Mouse (Mus musculus) intestine, embryonic 14.5 days (tissue): ENCODE data around the gene Mrnip. TPM values are rescaled to one million over a fixed set of nuclear protein-coding genes. Genes with fewer than 3 reads are reported as not detected.

Source experiments
- ATAC-seq: fragments of 200-750 bp; cut with Nextera tagmentation; replicated peaks from 2 replicates; pipeline ENCODE4 v1.8.0; 2017; ENCODE audit warnings: low read depth, moderate number of reproducible peaks, moderate TSS enrichment, moderate library complexity; ENCODE audit not compliant: low FRiP score, low TSS enrichment
- DNase-seq: peaks from one replicate; pipeline ENCODE4 v3.0.0-alpha.2; 2018; ENCODE audit warnings: low spot score
- H3K27ac ChIP-seq: fragments of 300-500 bp; sonication (generic); 2 replicates; pipeline ENCODE4 v1.5.1; 2014; ENCODE audit warnings: low read depth, mild to moderate bottlenecking, control low read depth
- H3K27me3 ChIP-seq: fragments of 300-500 bp; sonication (generic); replicated peaks from 2 replicates; pipeline ENCODE4 v1.6.1; 2014; ENCODE audit warnings: low read length, control low read depth; ENCODE audit not compliant: control insufficient read depth, insufficient read depth
- H3K36me3 ChIP-seq: fragments of 300-500 bp; sonication (generic); 2 replicates; pipeline ENCODE4 v1.6.1; 2014; ENCODE audit warnings: low read length, control low read depth; ENCODE audit not compliant: control insufficient read depth, insufficient read depth
- H3K4me1 ChIP-seq: fragments of 300-500 bp; sonication (generic); replicated peaks from 2 replicates; pipeline ENCODE4 v1.6.1; 2014; ENCODE audit warnings: low read length, control low read depth, mixed read lengths; ENCODE audit not compliant: control insufficient read depth, insufficient read depth
- H3K4me2 ChIP-seq: fragments of 300-500 bp; sonication (generic); 2 replicates; pipeline ENCODE4 v1.6.1; 2014; ENCODE audit warnings: low read length
- H3K4me3 ChIP-seq: fragments of 300-500 bp; sonication (generic); 2 replicates; pipeline ENCODE4 v1.5.1; 2014; ENCODE audit warnings: low read depth, low read length, control low read depth, mixed read lengths
- H3K9ac ChIP-seq: fragments of 300-500 bp; sonication (generic); 2 replicates; pipeline ENCODE4 v1.6.1; 2014; ENCODE audit warnings: mild to moderate bottlenecking, low read length
- H3K9me3 ChIP-seq: fragments of 300-500 bp; sonication (generic); 2 replicates; pipeline ENCODE4 v1.6.1; 2016; ENCODE audit warnings: low read length, control low read depth; ENCODE audit not compliant: control insufficient read depth
- WGBS: fragments of 180-500 bp; shearing (Covaris S2); extraction: QIAGEN DNeasy Blood & Tissue Kit; methylation state at CpG from one replicate; pipeline ENCODE4 v1.1.7; 2014; 5-methylcytosine and 5-hydroxymethylcytosine counted together
- polyA plus RNA-seq: library from polyadenylated mRNA; unstranded; fragments of >200 nt; fragmentation: Nextera tagmentation; extraction: Ambion mirVana; gene quantifications from 2 replicates; pipeline ENCODE4 v1.2.1, GENCODE M21; 2014

Gene Mrnip
- polyA plus RNA-seq, 1 experiment from 2014 or later = 15.6 TPM

DNA sequence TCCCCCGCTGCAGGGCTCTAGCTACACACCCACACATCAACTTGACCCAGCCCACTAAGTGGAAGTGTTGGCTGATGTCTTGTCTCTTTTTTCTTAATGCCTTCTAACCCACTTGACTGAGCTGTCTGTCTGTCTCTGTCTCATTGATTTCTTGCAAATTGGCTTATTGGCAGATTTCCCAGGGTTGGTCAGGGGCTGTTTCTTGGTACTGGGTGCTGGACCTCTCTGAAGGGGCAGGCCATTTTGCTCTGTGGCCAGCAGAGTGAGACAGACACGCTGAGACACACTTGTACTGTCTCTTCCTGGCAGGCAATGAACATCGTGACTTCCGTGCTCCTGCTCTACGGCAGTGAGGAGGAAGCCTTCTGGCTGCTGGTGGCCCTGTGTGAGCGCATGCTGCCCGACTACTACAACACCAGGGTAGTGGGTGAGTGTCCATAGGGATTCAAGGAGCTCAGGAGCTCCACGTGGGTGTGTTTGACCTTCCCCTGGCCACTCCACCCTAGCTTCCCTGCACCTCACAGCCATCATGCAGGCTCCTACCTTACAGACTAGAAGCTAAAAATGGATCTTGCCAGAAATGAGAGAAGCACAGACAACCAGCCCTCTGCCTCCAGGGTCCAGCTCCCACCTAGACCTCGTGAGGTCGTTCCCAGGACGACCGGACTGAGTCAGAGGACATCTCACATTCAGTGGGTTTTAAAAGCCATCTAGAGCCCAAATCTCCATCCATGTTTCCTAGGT lies 19.3 kb upstream of the Mrnip start:
- ATAC-seq (no peak), DNase-seq (no peak)
- Histone ChIP-seq H3K4me2 (no peak overlapping the region), H3K9me3 (no peaks in the 10 kb centered on the region), H3K9ac (no peak overlapping the region), H3K4me3 (no peak overlapping the region), H3K36me3 (peaks cover 96% of the 10 kb centered on the region), H3K4me1 (no peaks in the 10 kb centered on the region), H3K27me3 (no peaks in the 10 kb centered on the region), H3K27ac (no peak overlapping the region)
- 90% methylated on average over 12 of the region's 12 CpGs for WGBS

DNA sequence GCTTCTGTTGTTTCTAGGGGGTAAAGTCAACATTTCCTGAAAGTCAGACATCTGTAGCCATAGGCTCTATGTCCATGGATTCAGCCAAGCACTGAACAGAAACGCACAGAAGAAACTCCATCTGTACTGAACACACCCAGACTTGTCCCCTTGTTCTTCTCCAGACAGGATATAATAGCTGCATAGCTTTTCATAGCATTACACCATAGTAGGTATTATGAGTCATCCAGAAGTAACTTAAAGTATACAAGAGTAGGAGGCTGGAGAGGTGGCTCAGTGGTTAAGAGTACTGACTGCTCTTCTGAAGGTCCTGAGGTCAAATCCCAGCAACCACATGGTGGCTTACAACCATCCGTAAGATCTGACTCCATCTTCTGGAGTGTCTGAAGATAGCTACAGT lies 18.5 kb upstream of the Mrnip start:
- H3K9me3 ChIP-seq = no peaks in the 10 kb centered on the region
- H3K4me3 ChIP-seq = no peak overlapping the region
- 92% methylated on average over 2 of the region's 2 CpGs for WGBS
- H3K4me2 ChIP-seq = no peak overlapping the region
- DNase-seq = no peak
- H3K27ac ChIP-seq = no peak overlapping the region
- H3K9ac ChIP-seq = no peak overlapping the region
- no peaks in the 10 kb centered on the region for H3K4me1 ChIP-seq
- no peaks in the 10 kb centered on the region for H3K27me3 ChIP-seq
- H3K36me3 ChIP-seq = peaks cover 96% of the 10 kb centered on the region
- ATAC-seq = no peak

DNA sequence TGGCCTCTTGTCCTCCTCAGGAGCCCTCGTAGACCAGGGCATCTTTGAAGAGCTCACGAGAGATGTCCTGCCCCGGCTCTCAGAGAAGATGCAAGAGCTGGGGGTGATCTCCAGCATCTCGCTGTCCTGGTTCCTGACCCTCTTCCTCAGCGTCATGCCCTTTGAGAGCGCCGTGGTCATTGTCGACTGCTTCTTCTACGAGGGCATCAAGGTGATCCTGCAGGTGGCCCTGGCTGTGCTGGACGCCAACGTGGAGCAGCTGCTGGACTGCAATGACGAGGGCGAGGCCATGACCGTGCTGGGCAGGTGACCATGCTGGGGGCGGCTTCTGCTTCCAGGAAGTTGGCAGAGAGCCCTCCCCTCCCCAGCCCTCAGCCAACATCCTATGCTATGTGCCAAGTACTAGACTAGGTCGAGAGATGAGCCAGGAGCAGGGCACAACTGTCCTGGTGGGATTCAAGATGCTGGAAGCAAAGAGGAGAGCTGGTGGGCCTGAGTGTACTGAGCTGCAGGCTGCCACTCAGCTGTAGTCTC lies 17.5 kb upstream of the Mrnip start:
- no peaks in the 10 kb centered on the region for H3K4me1 ChIP-seq
- H3K9ac ChIP-seq = no peak overlapping the region
- 94% methylated on average over 16 of the region's 16 CpGs for WGBS
- no peaks in the 10 kb centered on the region for H3K9me3 ChIP-seq
- no peaks in the 10 kb centered on the region for H3K27me3 ChIP-seq
- H3K4me2 ChIP-seq = no peak overlapping the region
- ATAC-seq (no peak), DNase-seq (no peak)
- no peak overlapping the region for H3K4me3 ChIP-seq
- no peak overlapping the region for H3K27ac ChIP-seq
- peaks cover 94% of the 10 kb centered on the region for H3K36me3 ChIP-seq

DNA sequence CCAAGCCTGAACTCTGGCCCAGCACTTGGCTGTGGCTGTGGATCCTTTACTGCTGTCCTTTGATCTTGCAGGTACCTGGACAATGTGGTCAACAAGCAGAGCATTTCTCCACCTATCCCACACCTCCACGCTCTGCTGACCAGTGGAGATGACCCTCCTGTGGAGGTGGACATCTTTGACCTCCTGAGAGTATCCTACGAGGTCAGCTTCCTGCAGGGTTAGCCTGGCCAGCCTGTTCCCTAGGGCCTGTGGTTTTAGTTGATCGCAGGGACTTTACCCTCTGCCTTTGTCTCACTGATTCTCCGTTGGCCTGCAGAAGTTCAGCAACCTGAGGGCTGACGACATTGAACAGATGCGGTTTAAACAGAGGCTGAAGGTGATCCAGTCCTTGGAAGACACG lies 15.9 kb upstream of the Mrnip start:
- no peak for DNase-seq

DNA sequence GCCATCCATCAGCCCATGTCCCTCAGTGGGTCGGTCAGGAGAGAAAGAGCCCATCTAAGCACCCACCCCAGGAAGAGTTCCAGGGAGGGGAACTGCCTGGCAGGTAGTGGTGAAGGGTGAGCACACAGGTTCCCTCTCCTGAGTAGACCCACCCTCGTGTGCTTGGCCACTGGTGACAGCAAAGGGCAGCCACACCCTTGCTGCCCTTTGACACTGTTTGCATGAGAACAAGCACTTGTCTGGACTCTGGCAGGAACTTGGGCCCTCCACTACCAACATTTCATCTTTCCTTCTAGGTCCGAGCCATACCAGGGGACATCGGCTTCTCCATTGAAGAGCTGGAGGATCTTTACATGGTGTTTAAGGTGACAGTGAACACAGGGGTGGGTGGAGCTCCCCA lies 14.9 kb upstream of the Mrnip start:
- no peak overlapping the region for H3K9ac ChIP-seq
- no peak for ATAC-seq
- peaks cover 88% of the 10 kb centered on the region for H3K36me3 ChIP-seq

More for the DNA sequence above, 15.9 kb upstream of the Mrnip start:
- no peaks in the 10 kb centered on the region for H3K27me3 ChIP-seq
- no peak for ATAC-seq
- H3K9me3 ChIP-seq = no peaks in the 10 kb centered on the region
- H3K27ac ChIP-seq = no peak overlapping the region
- H3K4me2 ChIP-seq = no peak overlapping the region
- 93% methylated on average over 7 of the region's 7 CpGs for WGBS
- H3K9ac ChIP-seq = no peak overlapping the region
- no peaks in the 10 kb centered on the region for H3K4me1 ChIP-seq
- H3K4me3 ChIP-seq = no peak overlapping the region
- H3K36me3 ChIP-seq = peaks cover 89% of the 10 kb centered on the region

DNA sequence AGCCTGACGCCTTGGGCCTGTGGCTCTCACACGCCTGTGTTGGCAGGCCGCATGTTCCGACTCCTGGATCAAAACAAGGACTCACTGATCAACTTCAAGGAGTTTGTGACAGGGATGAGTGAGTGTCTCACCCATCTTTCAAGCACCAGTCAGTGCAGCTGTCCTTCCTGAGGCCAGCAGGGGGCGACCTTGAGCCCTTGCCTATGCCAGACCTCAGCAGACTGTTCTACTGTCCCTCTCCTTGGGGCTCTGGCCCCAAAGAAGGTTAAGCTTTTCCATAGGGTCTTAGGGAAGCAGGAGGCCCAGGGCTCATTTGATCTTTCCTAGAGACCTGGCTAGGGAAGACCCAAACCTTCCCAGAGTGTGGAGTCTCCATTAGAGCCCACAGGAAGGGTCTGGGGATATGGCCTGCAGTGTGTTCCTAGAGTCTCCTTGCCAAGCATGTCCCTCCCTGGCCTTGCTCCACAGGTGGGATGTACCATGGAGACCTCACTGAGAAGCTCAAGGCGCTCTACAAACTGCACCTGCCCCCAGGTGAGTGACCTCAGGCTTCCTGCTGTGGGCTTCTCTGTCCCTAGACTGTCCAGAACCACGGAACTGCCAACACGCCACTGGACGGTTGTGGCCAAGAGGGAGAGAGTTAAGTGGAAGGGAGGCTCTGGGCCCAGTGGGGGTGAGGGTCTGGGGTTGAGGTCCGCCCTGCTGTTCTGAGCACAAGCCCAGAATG lies 12.5 kb upstream of the Mrnip start:
- ATAC-seq (0 out of 2 replicates have a peak, but pooled peaks have one; percentile 7), DNase-seq (peak; percentile 70)
- Histone ChIP-seq H3K27ac (no peak overlapping the region), H3K27me3 (no peaks in the 10 kb centered on the region), H3K4me2 (no peak overlapping the region), H3K4me3 (no peak overlapping the region), H3K36me3 (peaks cover 82% of the 10 kb centered on the region), H3K9me3 (no peaks in the 10 kb centered on the region), H3K9ac (no peak overlapping the region), H3K4me1 (no peaks in the 10 kb centered on the region)
- 62% methylated on average over 10 of the region's 10 CpGs for WGBS

More for the DNA sequence above, 14.9 kb upstream of the Mrnip start:
- Histone ChIP-seq H3K27me3 (no peaks in the 10 kb centered on the region), H3K4me1 (no peaks in the 10 kb centered on the region), H3K4me3 (no peak overlapping the region), H3K4me2 (no peak overlapping the region), H3K9me3 (no peaks in the 10 kb centered on the region), H3K27ac (no peak overlapping the region)
- WGBS = 77% methylated on average over 4 of the region's 4 CpGs
- DNase-seq = no peak

DNA sequence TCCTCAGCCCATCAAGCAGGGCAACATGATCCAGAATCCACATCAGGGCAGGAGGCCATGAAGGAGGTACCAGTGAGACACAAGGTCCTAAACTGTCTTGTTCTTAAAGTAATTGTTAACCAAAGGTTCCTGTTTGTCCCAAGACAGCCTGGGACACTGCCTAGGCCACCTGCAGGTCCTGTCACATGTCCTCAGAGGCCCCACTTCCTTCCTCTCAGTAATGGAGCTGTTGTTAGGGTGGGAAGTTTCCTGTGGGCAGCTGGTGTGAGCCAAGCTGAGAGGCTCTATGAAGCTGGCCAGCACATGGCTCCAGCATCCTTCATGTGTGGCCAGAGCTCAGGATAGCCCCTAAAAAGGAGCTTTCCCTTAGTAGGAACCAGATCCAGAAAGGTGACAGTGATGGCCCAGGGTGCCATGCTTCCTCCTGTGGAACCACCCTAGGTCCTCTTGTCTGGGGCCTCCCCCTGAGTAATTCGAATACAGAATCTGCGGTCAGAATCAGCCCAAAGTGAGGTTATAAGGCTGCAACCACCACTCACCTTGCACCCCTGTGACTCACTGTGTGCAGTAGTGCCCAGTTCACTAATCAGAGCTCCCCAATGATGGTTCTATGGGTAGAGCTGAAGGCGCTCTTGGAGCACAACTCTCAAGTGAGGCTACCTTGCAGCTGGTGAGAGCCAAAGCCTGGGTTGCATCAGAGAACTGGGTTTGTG lies 11.8 kb upstream of the Mrnip start:
- Histone ChIP-seq H3K27ac (no peak overlapping the region), H3K36me3 (peaks cover 75% of the 10 kb centered on the region)

DNA sequence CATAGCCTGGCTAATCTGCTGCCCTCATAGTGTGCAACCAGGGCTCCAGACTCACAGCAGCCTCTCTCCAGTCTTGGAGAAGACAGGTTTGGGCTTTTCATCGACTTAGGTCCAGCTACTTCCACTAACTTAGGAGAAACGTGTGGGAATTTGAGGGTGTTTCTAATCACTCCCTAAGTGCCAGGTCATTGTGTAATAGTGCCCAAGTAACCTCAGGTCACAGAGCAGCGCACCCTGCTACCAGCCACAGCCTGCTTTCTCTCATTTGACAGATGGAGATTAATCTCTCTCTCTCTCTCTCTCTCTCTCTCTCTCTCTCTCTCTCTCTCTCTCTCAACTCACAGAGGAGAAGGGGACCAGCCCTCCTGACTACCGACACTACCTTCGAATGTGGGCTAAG lies 5.9 kb upstream of the Mrnip start:
- ATAC-seq (no peak), DNase-seq (no peak)
- no peak overlapping the region for H3K4me3 ChIP-seq
- H3K9me3 ChIP-seq = no peaks in the 10 kb centered on the region
- no peak overlapping the region for H3K27ac ChIP-seq
- no peak overlapping the region for H3K4me2 ChIP-seq
- H3K27me3 ChIP-seq = no peaks in the 10 kb centered on the region
- WGBS = 87% methylated on average over 5 of the region's 5 CpGs
- H3K4me1 ChIP-seq = no peaks in the 10 kb centered on the region
- H3K9ac ChIP-seq = no peak overlapping the region
- H3K36me3 ChIP-seq = peaks cover 62% of the 10 kb centered on the region

More for the DNA sequence above, 11.8 kb upstream of the Mrnip start:
- WGBS = 91% methylated on average over 3 of the region's 3 CpGs
- no peak overlapping the region for H3K4me2 ChIP-seq
- no peak for DNase-seq
- H3K4me3 ChIP-seq = no peak overlapping the region
- ATAC-seq = no peak
- H3K9me3 ChIP-seq = no peaks in the 10 kb centered on the region
- no peaks in the 10 kb centered on the region for H3K27me3 ChIP-seq
- H3K4me1 ChIP-seq = no peaks in the 10 kb centered on the region
- no peak overlapping the region for H3K9ac ChIP-seq
